Mouse (Mus musculus) granulocyte monocyte progenitor cell, adult 5-6 weeks (primary cell): ENCODE results near the gene Aif1. TPM values are rescaled to one million over a fixed set of nuclear protein-coding genes. Genes with fewer than 3 reads are reported as not detected.

Experiments
- ATAC-seq: replicated peaks from 2 replicates; pipeline ENCODE4 v1.8.0; 2016; ENCODE audit warnings: mild to moderate bottlenecking, moderate TSS enrichment, inconsistent platforms; ENCODE audit not compliant: poor library complexity, severe bottlenecking
- total RNA-seq, 2 experiments: library from RNA; stranded (forward) in 1 of 2; stranded (reverse) in 1 of 2; fragments of 200-712, 200-1000 nt in 1 of 2; fragments of >200 nt in 1 of 2; fragmentation: Nextera tagmentation in 1 of 2; gene quantifications; 2 replicates each; pipeline ENCODE4 v1.2.3; 2014 to 2017

Gene Aif1
- total RNA-seq, 2 experiments from 2014 or later = 7.8 to 15.1 TPM

- no peak for ATAC-seq
Measured at GRCm38 (mm10) chr17:35153077-35153476, 22.8 kb downstream of the Aif1 start.

- no peak for ATAC-seq
Measured at GRCm38 (mm10) chr17:35152121-35152520, 23.7 kb downstream of the Aif1 start.

GRCm38 (mm10) chr17:35147922-35148639 is 27.8 kb downstream of the Aif1 start:
- no peak for ATAC-seq

- ATAC-seq = no peak
Measured at GRCm38 (mm10) chr17:35147348-35147747, 28.5 kb downstream of the Aif1 start.

GRCm38 (mm10) chr17:35146139-35146538 is 29.7 kb downstream of the Aif1 start:
- ATAC-seq = no peak

- no peak for ATAC-seq
Measured at GRCm38 (mm10) chr17:35141971-35142370, 33.9 kb downstream of the Aif1 start.

GRCm38 (mm10) chr17:35140490-35140996 is 35.3 kb downstream of the Aif1 start:
- no peak for ATAC-seq

- no peak for ATAC-seq
Measured at GRCm38 (mm10) chr17:35139269-35139668, 36.6 kb downstream of the Aif1 start.

GRCm38 (mm10) chr17:35135591-35136320 is 40.1 kb downstream of the Aif1 start:
- ATAC-seq = peak; percentile 74

- peak; percentile 84 for ATAC-seq
Measured at GRCm38 (mm10) chr17:35134801-35135590, 40.9 kb downstream of the Aif1 start, which contains the start of gene Bag6. Gene Bag6 (plus strand): TSS chr17:35135178.

GRCm38 (mm10) chr17:35133517-35133916 is 42.4 kb downstream of the Aif1 start:
- ATAC-seq = no peak

- no peak for ATAC-seq
Measured at GRCm38 (mm10) chr17:35132174-35132560, 43.7 kb downstream of the Aif1 start.

GRCm38 (mm10) chr17:35131500-35132173 is 44.2 kb downstream of the Aif1 start, which contains the start of gene Apom:
Gene Apom (minus strand): TSS chr17:35132050.
- ATAC-seq = no peak

GRCm38 (mm10) chr17:35131038-35131437 is 44.8 kb downstream of the Aif1 start:
- no peak for ATAC-seq

GRCm38 (mm10) chr17:35128996-35129395 is 46.9 kb downstream of the Aif1 start:
- no peak for ATAC-seq

- ATAC-seq = peak; percentile 38
Measured at GRCm38 (mm10) chr17:35127017-35127416, 48.9 kb downstream of the Aif1 start.

- ATAC-seq = peak; percentile 37
Measured at GRCm38 (mm10) chr17:35126206-35126611, 49.7 kb downstream of the Aif1 start, which contains the start of gene D17H6S53E. Gene D17H6S53E (plus strand): TSS chr17:35126373.

- no peak for ATAC-seq
Measured at GRCm38 (mm10) chr17:35125578-35125977, 50.3 kb downstream of the Aif1 start.

GRCm38 (mm10) chr17:35125081-35125480 is 50.8 kb downstream of the Aif1 start:
- peak; percentile 32; the same call in 1 of the 2 replicates for ATAC-seq
